Mouse (Mus musculus): ENCODE results near the gene Chn2. TPM values are rescaled to one million over a fixed set of nuclear protein-coding genes. Genes with fewer than 3 reads are reported as not detected.

Chn2 gene
- polyA plus RNA-seq, 1 experiment, result 38.2 TPM

DNA sequence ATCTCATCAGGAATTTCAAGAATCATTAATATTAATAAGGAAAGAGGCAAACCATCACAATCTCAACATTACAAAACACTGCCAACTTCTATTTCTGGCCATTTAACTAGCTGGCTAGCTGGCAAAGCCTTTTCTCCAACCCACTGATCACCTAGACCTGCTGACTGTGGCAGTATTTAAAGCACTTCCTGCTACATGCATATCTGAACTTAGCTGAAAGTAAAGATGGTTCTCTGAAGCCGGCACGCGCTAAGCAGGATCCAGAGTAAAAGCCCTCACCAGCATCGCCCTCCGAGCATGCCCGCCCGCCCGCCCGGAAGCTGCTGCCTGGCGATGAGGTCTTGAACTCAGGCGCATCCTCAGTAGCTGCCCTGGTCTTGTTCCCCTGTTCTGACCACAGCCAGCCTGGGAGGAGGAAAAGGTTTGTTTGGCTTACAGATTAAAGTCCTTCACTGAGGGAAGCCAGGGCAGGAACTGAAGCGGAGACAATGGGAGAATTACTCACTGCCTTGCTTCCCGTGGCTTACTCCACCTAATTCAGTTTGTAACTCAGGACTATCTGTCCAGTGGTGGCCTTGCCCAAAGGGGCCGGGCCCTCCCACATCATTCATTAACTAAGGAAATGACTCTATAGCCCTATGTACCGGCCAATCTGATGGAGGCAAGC lies 18.1 kb upstream of the Chn2 start:
- TF ChIP-seq CTCF (IDR thresholded peaks at IDR 0.05; ENCODE audit: borderline replicate concordance, extremely low read depth, insufficient read depth, insufficient read length) (no peak), POLR2A (IDR thresholded peaks at IDR 0.05; ENCODE audit: borderline replicate concordance, extremely low read depth, insufficient read depth, insufficient read length, poor library complexity, severe bottlenecking) (no peak)
- no peak for DNase-seq (ENCODE audit: low read depth)

DNA sequence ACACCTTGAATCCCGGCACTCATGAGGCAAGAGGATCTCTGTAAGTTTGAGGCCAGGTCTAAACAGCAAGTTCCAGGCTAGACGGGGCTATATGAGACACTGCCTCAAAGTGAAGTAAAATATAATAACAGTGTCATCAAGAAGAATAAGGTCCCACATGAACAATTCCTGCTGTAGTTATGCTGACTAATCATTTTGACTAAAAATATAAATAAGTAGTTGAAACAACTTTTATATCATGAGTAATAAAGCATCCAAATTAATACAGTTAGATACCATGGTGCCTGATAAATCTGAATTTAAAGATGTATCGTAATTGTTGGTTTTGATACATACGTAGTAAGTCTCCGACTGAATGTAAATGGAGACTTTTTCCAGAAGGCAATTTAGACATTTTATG lies 15.5 kb upstream of the Chn2 start:
- TF ChIP-seq POLR2A (IDR thresholded peaks at IDR 0.05; ENCODE audit: borderline replicate concordance, extremely low read depth, insufficient read depth, insufficient read length, poor library complexity, severe bottlenecking), result no peak
- no peak for TF ChIP-seq CTCF (IDR thresholded peaks at IDR 0.05; ENCODE audit: borderline replicate concordance, extremely low read depth, insufficient read depth, insufficient read length)
- no peak for DNase-seq (ENCODE audit: low read depth)

DNA sequence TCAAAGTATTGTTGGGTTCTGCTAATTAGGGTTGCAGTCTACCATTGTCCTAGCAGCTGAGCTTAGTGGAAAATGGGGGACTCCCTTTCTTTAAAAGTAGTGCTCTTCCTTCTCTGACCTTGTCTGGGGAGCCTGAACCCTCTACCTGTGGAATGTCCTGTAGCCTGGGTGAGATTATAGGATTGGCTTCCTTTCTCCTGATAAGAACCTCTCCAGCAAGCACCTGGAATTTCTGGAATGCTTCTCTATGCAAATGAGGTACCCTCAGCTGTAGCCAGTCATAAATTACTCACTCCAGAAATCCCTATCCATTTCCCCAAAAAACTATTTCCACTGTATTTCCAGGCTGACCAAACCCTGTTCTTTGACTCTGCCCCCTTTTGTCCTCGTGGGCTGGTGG lies 10.6 kb upstream of the Chn2 start:
- TF ChIP-seq CTCF (IDR thresholded peaks at IDR 0.05; ENCODE audit: borderline replicate concordance, extremely low read depth, insufficient read depth, insufficient read length) (no peak), POLR2A (IDR thresholded peaks at IDR 0.05; ENCODE audit: borderline replicate concordance, extremely low read depth, insufficient read depth, insufficient read length, poor library complexity, severe bottlenecking) (no peak)
- DNase-seq (ENCODE audit: low read depth), result no peak

DNA sequence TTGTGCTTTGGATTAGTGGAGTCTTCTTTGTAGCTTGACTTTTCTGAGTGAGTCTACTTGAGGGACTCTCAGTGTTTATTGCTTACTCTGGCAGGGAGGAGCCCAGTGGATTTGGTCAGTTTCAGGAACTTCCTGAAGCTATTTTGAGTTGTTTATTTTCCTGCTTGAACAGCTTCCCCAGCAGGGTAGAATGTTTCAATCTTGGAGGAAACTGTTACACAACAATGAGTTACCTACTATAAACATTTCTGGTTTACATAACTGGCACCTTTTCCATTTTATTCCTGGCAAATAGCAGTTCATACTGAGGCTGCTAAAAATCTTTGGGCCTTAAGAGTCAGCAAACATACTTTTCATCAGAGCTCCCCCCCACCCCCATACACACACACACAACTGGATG lies 9.0 kb upstream of the Chn2 start:
- TF ChIP-seq CTCF (IDR thresholded peaks at IDR 0.05; ENCODE audit: borderline replicate concordance, extremely low read depth, insufficient read depth, insufficient read length) (no peak), POLR2A (IDR thresholded peaks at IDR 0.05; ENCODE audit: borderline replicate concordance, extremely low read depth, insufficient read depth, insufficient read length, poor library complexity, severe bottlenecking) (no peak)
- no peak for DNase-seq (ENCODE audit: low read depth)

DNA sequence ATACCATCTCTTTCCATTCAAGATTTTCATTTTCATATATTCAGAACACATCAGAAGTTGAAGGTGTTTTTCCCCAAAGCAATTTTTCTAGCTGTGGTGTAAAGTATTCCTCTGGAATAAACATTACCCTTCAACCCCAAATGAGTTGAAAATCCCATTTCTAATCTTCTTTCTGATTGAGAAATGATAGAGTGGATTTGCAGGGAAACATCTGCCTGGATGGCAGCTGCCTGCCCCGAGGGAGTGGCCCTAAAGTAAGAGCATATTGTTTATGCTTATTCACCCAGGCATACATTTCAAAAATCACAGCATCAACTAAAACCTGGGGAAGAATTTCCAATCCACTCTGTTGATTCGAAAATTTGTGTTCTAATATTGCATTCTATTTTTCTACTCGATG lies 8.6 kb upstream of the Chn2 start:
- no peak for DNase-seq (ENCODE audit: low read depth)
- TF ChIP-seq POLR2A (IDR thresholded peaks at IDR 0.05; ENCODE audit: borderline replicate concordance, extremely low read depth, insufficient read depth, insufficient read length, poor library complexity, severe bottlenecking) (no peak), CTCF (IDR thresholded peaks at IDR 0.05; ENCODE audit: borderline replicate concordance, extremely low read depth, insufficient read depth, insufficient read length) (no peak)

DNA sequence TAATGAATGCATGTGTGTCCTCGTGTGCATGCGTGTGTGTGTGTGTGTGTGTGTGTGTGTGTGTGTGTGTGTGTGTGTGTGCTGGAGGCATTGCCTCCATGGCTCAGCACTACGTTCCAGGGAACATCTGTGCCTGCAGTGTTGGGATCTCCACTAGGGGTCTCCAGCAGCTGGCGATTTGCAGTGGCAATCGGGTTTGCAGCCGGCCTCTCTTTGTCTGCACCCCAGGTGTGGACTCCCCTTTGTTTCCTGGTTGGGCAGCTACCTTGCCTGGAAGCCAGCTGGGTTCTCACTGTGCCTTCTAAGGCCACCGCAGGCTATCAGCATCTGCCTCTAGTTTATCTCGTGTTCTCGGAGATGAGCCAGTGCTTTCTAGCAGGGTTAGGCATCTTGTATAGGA lies 4.9 kb upstream of the Chn2 start:
- no peak for TF ChIP-seq POLR2A (IDR thresholded peaks at IDR 0.05; ENCODE audit: borderline replicate concordance, extremely low read depth, insufficient read depth, insufficient read length, poor library complexity, severe bottlenecking)
- peak; percentile 91 for TF ChIP-seq CTCF (IDR thresholded peaks at IDR 0.05; ENCODE audit: borderline replicate concordance, extremely low read depth, insufficient read depth, insufficient read length)
- DNase-seq (ENCODE audit: low read depth), result peak; percentile 92

DNA sequence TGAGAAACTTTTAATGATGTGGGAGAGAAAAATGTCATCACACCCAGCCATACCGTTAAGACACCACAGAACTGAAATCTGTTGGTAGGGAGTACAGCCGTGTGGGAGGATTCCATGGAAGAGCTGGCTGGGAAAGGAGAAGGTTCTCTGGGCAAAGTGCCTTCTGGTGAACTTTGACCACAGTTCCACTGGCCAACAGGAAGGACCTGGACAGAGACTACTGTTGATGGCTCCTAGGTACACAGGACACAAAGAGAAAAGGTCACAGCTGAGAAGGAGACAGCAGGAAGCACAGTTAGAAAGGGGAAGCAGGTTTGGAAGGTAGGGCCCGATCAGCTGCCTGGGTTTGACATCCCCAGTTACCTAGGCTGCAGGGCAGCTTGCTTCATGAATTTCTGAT lies 3.8 kb upstream of the Chn2 start:
- DNase-seq (ENCODE audit: low read depth), result no peak
- no peak for TF ChIP-seq POLR2A (IDR thresholded peaks at IDR 0.05; ENCODE audit: borderline replicate concordance, extremely low read depth, insufficient read depth, insufficient read length, poor library complexity, severe bottlenecking)
- TF ChIP-seq CTCF (IDR thresholded peaks at IDR 0.05; ENCODE audit: borderline replicate concordance, extremely low read depth, insufficient read depth, insufficient read length), result no peak

DNA sequence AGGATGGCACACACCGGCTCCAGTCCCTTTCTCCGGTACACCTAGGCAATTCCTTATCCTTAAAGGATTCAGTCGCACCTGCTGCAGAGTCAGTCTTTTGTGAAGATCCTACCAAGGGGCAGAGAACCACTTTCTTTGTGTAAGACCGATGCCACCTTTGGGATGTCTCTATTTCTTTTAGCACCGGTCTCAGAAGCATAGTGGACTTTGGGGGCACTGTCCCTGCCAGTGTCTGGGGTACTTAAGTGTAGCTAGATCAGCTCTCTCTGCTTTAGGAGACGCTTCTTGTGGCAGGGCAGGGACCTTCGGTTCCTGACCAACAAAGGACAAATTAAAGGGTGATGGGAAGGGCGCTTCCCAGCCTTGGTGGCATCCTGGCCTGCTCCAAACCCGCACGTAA lies 488 bp upstream of the Chn2 start:
- DNase-seq (ENCODE audit: low read depth), result peak; percentile 53
- TF ChIP-seq POLR2A (IDR thresholded peaks at IDR 0.05; ENCODE audit: borderline replicate concordance, extremely low read depth, insufficient read depth, insufficient read length, poor library complexity, severe bottlenecking), result no peak
- TF ChIP-seq CTCF (IDR thresholded peaks at IDR 0.05; ENCODE audit: borderline replicate concordance, extremely low read depth, insufficient read depth, insufficient read length), result no peak

DNA sequence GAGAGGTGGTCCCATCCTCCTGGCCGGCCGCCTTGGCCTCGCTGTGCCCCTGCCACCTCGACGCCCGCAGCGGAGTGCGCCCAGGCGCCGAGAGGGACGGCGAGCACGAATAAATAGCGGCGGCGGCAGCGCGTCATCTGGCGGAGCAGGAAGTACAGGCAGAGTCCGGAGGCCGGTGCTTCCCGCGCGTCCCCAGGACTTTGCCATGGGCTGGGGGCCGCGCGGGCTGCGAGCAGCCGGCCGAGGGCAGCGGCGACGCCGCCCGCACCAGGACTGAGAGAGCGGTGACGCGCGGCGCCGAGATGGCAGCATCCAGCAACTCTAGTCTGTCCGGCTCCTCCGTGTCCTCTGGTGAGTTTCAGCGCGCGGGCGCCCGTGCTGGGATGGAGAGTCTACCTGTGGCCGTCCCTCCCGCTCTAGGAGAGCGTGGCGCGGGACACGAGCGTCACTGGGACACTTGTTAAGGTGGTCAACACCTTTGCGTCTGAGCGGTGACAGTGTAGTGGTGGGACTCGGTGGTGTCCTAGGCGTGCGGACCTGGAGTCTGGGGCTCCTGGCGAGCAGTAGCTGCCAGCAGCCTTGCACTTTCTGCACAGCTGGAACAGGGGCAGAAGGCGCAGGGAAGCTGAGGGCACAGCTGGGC lies 572 bp downstream of the Chn2 start:
- DNase-seq (ENCODE audit: low read depth), result peak; percentile 85
- TF ChIP-seq POLR2A (IDR thresholded peaks at IDR 0.05; ENCODE audit: borderline replicate concordance, extremely low read depth, insufficient read depth, insufficient read length, poor library complexity, severe bottlenecking) (peak; percentile 62; the same call in 1 of the 2 replicates), CTCF (IDR thresholded peaks at IDR 0.05; ENCODE audit: borderline replicate concordance, extremely low read depth, insufficient read depth, insufficient read length) (no peak)

DNA sequence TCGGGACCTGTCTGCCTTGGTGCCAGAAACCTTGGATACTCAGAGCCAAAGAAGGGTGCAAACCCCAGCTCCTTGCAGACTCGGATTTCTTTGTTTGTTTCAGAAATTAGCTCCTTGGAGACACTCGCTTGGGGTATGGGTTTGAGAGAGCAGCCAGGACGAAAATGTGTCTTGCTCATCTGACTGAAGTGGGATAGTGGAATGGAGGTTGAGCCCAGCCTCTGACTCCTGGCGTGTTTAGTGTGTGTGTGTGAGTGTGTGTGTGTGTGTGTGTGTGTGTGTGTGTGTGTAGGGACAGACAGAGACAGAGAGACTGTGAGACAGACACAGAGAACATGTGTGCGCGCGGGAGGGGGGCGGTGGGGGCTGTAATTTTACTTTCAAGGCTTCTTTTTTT lies 1.1 kb downstream of the Chn2 start:
- DNase-seq (ENCODE audit: low read depth), result peak; percentile 64
- TF ChIP-seq POLR2A (IDR thresholded peaks at IDR 0.05; ENCODE audit: borderline replicate concordance, extremely low read depth, insufficient read depth, insufficient read length, poor library complexity, severe bottlenecking) (no peak), CTCF (IDR thresholded peaks at IDR 0.05; ENCODE audit: borderline replicate concordance, extremely low read depth, insufficient read depth, insufficient read length) (no peak)

DNA sequence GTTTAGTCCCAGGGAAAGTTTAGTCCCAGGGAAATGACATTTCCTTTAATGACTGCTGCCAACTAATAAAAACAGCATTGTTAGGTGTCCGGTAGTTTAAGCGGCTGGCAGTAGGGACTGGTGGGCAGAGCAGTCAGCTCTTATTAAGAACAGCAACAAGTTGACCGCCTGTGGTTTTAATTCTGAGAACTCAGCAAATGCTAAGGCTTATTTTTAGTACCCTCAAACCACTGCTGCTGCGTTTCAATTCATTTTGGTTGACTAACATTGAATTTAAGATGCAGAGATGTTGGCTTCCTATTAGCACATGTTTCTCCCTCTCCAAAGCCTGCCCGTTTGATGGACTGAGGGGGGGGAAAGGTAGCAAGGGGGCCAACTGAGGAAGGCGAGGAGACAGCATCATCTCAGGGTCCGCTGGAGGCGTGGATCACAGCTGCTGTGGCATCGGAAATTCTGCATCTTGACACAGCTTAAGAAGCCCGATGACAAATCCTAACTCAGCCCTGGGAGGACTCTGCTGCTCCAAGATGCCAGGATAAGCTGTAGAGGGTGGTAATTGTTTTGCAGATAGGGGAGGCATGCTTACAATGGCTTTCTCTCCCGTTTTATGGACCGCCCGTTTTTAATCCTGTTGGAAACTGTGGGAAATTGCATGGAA lies 2.2 kb downstream of the Chn2 start:
- DNase-seq (ENCODE audit: low read depth), result peak; percentile 68
- TF ChIP-seq POLR2A (IDR thresholded peaks at IDR 0.05; ENCODE audit: borderline replicate concordance, extremely low read depth, insufficient read depth, insufficient read length, poor library complexity, severe bottlenecking) (no peak), CTCF (IDR thresholded peaks at IDR 0.05; ENCODE audit: borderline replicate concordance, extremely low read depth, insufficient read depth, insufficient read length) (no peak)
